Mouse (Mus musculus) kidney, embryonic 15.5 days (tissue): ENCODE measurements around the gene Ror2. TPM values are rescaled to one million over a fixed set of nuclear protein-coding genes. Genes with fewer than 3 reads are reported as not detected.

Experiments
- ATAC-seq: fragments of 200-750 bp; cut with Nextera tagmentation; replicated peaks from 2 replicates; pipeline ENCODE4 v1.8.0; 2017; ENCODE audit warnings: moderate TSS enrichment; ENCODE audit not compliant: low FRiP score
- H3K27ac ChIP-seq: fragments of 300-500 bp; sonication (generic); 2 replicates; pipeline ENCODE4 v1.5.1; 2015; ENCODE audit warnings: mild to moderate bottlenecking, inconsistent platforms
- H3K27me3 ChIP-seq: fragments of 300-500 bp; sonication (generic); 2 replicates; pipeline ENCODE4 v1.6.1; 2015; ENCODE audit warnings: inconsistent platforms
- H3K36me3 ChIP-seq: fragments of 300-500 bp; sonication (generic); 2 replicates; pipeline ENCODE4 v1.6.1; 2015; ENCODE audit warnings: inconsistent platforms
- H3K4me1 ChIP-seq: fragments of 300-500 bp; sonication (generic); 2 replicates; pipeline ENCODE4 v1.6.1; 2015; ENCODE audit warnings: inconsistent platforms
- H3K4me2 ChIP-seq: fragments of 300-500 bp; sonication (generic); 2 replicates; pipeline ENCODE4 v1.6.1; 2015; ENCODE audit warnings: moderate library complexity, mild to moderate bottlenecking, inconsistent platforms
- H3K4me3 ChIP-seq: fragments of 300-500 bp; sonication (generic); replicated peaks from 2 replicates; pipeline ENCODE4 v1.5.1; 2015; ENCODE audit warnings: mild to moderate bottlenecking, inconsistent platforms
- H3K9ac ChIP-seq: fragments of 300-500 bp; sonication (generic); 2 replicates; pipeline ENCODE4 v1.6.1; 2015; ENCODE audit warnings: mild to moderate bottlenecking, inconsistent platforms
- H3K9me3 ChIP-seq: fragments of 300-500 bp; sonication (generic); replicated peaks from 2 replicates; pipeline ENCODE4 v1.6.1; 2016; ENCODE audit warnings: inconsistent platforms
- whole genome bisulfite sequencing: fragments of 180-500 bp; shearing (Covaris S2); methylation state at CpG from one replicate; pipeline ENCODE4 v1.1.7; 2015; ENCODE audit warnings: mixed read lengths; 5-methylcytosine and 5-hydroxymethylcytosine counted together
- polyA plus RNA-seq: library from polyadenylated mRNA; unstranded; fragments of >200 nt; fragmentation: Nextera tagmentation; extraction: Ambion mirVana; gene quantifications from 2 replicates; pipeline ENCODE4 v1.2.1, GENCODE M21; 2015

Gene Ror2
- polyA plus RNA-seq, 1 experiment from 2014 or later = 11.2 TPM

DNA sequence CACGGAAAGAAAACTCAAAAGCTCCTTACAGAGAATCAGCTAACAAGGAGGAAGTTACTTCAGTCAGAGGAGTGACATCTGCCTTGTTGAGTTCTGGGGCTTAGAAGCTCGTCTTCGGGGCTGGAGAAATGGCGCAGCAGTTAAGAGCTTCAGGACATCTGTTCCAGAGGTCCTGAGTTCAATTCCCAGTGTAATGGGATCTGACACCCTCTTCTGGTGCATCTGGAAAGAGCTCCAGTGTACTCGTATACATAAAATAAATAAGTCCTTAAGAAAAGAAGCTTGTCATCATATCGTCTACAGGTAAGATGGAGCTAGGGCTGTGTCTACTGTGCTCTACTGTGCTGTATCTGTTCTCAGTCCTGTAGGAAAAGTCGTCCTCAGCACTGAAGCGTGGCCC lies 19.3 kb upstream of the Ror2 start:
- Histone ChIP-seq H3K4me1 (peaks cover 28% of the 10 kb centered on the region), H3K27me3 (peaks cover 15% of the 10 kb centered on the region), H3K27ac (no peak overlapping the region), H3K9me3 (no peaks in the 10 kb centered on the region), H3K36me3 (no peaks in the 10 kb centered on the region), H3K4me2 (no peak overlapping the region), H3K4me3 (no peak overlapping the region), H3K9ac (no peak overlapping the region)
- 86% methylated on average over 8 of the region's 8 CpGs for WGBS
- no peak for ATAC-seq

DNA sequence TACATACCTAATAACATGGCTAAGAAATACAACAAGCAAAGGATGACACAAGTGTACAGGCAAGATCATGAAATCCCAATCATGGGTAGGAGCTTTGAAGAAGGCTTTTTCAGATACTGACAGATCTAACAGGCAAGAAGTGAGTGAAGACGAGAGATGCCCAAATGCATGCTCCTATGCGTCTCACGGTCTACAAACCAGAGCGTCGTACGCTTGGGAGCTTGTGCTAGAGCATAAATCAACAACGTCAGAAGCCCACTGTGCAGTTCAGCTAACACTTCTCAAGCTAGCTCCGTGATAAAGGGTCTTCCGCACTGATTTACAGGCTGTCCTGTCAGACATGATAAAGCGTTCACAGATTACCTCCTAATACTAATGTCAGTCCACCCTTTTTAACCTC lies 16.8 kb upstream of the Ror2 start:
- no peaks in the 10 kb centered on the region for H3K36me3 ChIP-seq
- no peak overlapping the region for H3K4me3 ChIP-seq
- no peak overlapping the region for H3K4me2 ChIP-seq
- 20% methylated on average over 10 of the region's 10 CpGs for WGBS
- H3K27ac ChIP-seq = no peak overlapping the region
- peaks cover 15% of the 10 kb centered on the region; the same call in 1 of the 2 replicates for H3K4me1 ChIP-seq
- no peaks in the 10 kb centered on the region for H3K9me3 ChIP-seq
- no peak overlapping the region for H3K9ac ChIP-seq
- H3K27me3 ChIP-seq = peaks cover 10% of the 10 kb centered on the region
- no peak for ATAC-seq

- Histone ChIP-seq H3K4me1 (peaks cover 19% of the 10 kb centered on the region), H3K36me3 (no peaks in the 10 kb centered on the region), H3K4me2 (peak overlapping the region; percentile 20), H3K27me3 (peaks cover 28% of the 10 kb centered on the region), H3K9ac (no peak overlapping the region), H3K27ac (no peak overlapping the region), H3K9me3 (no peaks in the 10 kb centered on the region), H3K4me3 (no peak overlapping the region)
- no peak for ATAC-seq
- 26% methylated on average over 12 of the region's 12 CpGs for WGBS
Measured at GRCm38 (mm10) chr13:53293065-53293464, 7.1 kb upstream of the Ror2 start.

DNA sequence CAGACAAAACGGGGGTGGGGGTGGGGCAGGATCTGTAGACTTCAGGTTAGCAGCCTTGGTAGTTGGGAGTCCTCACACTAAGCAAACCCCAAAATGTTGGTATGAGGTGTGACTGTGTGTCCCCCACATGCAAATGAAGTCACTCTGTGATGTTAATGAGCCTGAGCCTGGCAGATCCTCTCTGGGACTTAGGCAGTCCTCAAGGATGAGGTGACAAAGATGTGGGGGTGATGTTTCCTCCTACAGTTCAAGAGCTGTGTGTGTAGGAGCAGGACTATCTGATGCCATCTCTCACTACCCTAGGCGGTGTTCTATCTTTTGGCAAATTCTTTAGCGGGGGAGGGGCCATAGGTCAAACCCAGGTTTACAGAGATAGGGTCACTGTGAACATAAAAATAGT lies 6.3 kb upstream of the Ror2 start:
- no peak overlapping the region for H3K4me2 ChIP-seq
- H3K27ac ChIP-seq = no peak overlapping the region

GRCm38 (mm10) chr13:53285261-53285755 lies 616 bp downstream of the Ror2 start:
- peak overlapping the region; percentile 67 for H3K27ac ChIP-seq
- peak overlapping the region; percentile 77 for H3K9ac ChIP-seq
- H3K4me1 ChIP-seq = peaks cover 45% of the 10 kb centered on the region
- 0% methylated on average over 35 of the region's 35 CpGs for WGBS
- peak overlapping the region; percentile 71 for H3K4me3 ChIP-seq
- no peaks in the 10 kb centered on the region for H3K36me3 ChIP-seq
- peak; percentile 59; the same call in 1 of the 2 replicates for ATAC-seq
- H3K4me2 ChIP-seq = peak overlapping the region; percentile 87
- H3K9me3 ChIP-seq = no peaks in the 10 kb centered on the region
- peaks cover 44% of the 10 kb centered on the region for H3K27me3 ChIP-seq

More for the DNA sequence above, 6.3 kb upstream of the Ror2 start:
- no peaks in the 10 kb centered on the region for H3K9me3 ChIP-seq
- 26% methylated on average over 3 of the region's 3 CpGs for WGBS
- H3K36me3 ChIP-seq = no peaks in the 10 kb centered on the region
- ATAC-seq = no peak
- peaks cover 13% of the 10 kb centered on the region for H3K4me1 ChIP-seq
- no peak overlapping the region for H3K9ac ChIP-seq
- no peak overlapping the region for H3K4me3 ChIP-seq
- H3K27me3 ChIP-seq = peaks cover 26% of the 10 kb centered on the region

GRCm38 (mm10) chr13:53284740-53285191 lies 1.2 kb downstream of the Ror2 start:
- Histone ChIP-seq H3K4me3 (peak overlapping the region; percentile 71), H3K27ac (no peak overlapping the region), H3K4me1 (peaks cover 45% of the 10 kb centered on the region), H3K4me2 (peak overlapping the region; percentile 87), H3K9me3 (no peaks in the 10 kb centered on the region), H3K36me3 (no peaks in the 10 kb centered on the region), H3K9ac (peak overlapping the region; percentile 77), H3K27me3 (peaks cover 43% of the 10 kb centered on the region)
- ATAC-seq = no peak
- WGBS = 3% methylated on average over 17 of the region's 17 CpGs

DNA sequence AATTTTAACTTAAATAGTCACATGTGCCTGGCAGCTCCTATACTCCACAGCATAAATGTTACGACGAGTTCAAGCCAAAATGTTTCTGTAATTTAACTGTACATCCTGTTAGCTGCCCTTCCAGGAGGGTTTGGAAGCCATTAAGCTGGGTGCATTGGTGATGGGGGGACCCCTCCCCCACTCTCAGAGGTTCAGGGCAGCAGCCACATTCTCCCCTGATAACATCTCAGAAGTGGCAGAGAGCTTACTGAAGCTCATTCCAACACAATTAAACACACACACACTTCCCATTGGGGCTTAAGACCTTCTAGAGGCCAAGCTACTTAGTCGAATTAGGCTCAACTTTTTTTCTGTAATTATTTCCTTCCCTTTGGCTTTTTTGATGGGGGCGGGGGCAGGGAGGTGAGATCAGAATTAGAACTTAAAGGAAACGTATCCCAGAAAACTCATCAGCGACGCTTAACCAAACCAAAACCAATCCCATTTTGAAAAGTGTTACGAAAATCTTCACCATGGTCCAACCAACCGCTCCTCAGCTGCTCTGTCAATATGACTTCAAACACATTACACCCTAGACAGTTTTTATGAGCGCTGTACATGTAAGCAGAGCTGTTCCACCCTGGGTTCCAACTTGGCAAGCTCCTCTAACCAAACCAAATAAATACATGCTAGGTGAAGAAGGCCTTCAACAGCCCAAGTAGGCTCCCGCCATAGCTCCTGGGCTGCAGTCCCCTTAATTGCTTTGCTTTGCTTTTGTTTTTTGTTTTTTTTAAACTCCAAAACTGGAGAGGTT lies 4.1 kb downstream of the Ror2 start:
- no peak overlapping the region for H3K4me3 ChIP-seq
- no peak overlapping the region for H3K9ac ChIP-seq
- no peak for ATAC-seq
- H3K4me1 ChIP-seq = peaks cover 61% of the 10 kb centered on the region
- 50% methylated on average over 11 of the region's 11 CpGs for WGBS
- no peaks in the 10 kb centered on the region for H3K9me3 ChIP-seq
- H3K4me2 ChIP-seq = no peak overlapping the region
- H3K27me3 ChIP-seq = peaks cover 34% of the 10 kb centered on the region
- H3K36me3 ChIP-seq = no peaks in the 10 kb centered on the region
- H3K27ac ChIP-seq = no peak overlapping the region

- 68% methylated on average over 10 of the region's 10 CpGs for WGBS
- no peak overlapping the region for H3K4me3 ChIP-seq
- H3K36me3 ChIP-seq = no peaks in the 10 kb centered on the region
- H3K27ac ChIP-seq = no peak overlapping the region
- peaks cover 16% of the 10 kb centered on the region for H3K27me3 ChIP-seq
- no peaks in the 10 kb centered on the region for H3K9me3 ChIP-seq
- H3K9ac ChIP-seq = no peak overlapping the region
- ATAC-seq = peak; percentile 58; the same call in 1 of the 2 replicates
- peaks cover 55% of the 10 kb centered on the region for H3K4me1 ChIP-seq
- H3K4me2 ChIP-seq = no peak overlapping the region
Measured at GRCm38 (mm10) chr13:53278908-53279307, 7.0 kb downstream of the Ror2 start.

GRCm38 (mm10) chr13:53276381-53276780 lies 9.5 kb downstream of the Ror2 start:
- Histone ChIP-seq H3K9ac (no peak overlapping the region), H3K4me1 (peaks cover 37% of the 10 kb centered on the region), H3K27ac (no peak overlapping the region)

DNA sequence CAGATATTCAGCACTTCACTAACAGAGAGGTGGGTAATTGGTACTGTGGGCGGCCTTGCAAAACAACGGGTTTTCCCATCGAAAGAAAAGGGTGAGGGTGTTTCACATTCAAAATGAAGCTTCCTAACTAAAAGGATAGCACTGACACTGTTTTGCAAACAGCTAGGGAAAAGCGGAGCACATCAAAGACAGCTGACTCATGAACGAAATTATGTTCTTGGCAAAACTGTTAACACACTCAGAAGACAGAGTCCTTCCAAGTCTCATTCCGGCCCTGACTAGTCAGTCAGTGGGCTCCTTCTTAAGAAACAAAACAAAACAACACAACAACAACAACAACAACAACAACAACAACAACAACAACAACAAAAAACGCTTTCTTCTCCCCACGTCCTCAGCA lies 10.1 kb downstream of the Ror2 start:
- Histone ChIP-seq H3K4me3 (no peak overlapping the region), H3K27me3 (peaks cover 7% of the 10 kb centered on the region; the same call in 1 of the 2 replicates), H3K4me2 (no peak overlapping the region), H3K9ac (no peak overlapping the region), H3K27ac (no peak overlapping the region), H3K9me3 (no peaks in the 10 kb centered on the region), H3K4me1 (peaks cover 35% of the 10 kb centered on the region), H3K36me3 (no peaks in the 10 kb centered on the region)
- ATAC-seq = no peak
- 42% methylated on average over 8 of the region's 8 CpGs for WGBS

More at GRCm38 (mm10) chr13:53276381-53276780, 9.5 kb downstream of the Ror2 start:
- 23% methylated on average over 7 of the region's 7 CpGs for WGBS
- Histone ChIP-seq H3K27me3 (peaks cover 7% of the 10 kb centered on the region; the same call in 1 of the 2 replicates), H3K9me3 (no peaks in the 10 kb centered on the region), H3K4me2 (no peak overlapping the region), H3K4me3 (no peak overlapping the region), H3K36me3 (no peaks in the 10 kb centered on the region)
- ATAC-seq = no peak

- Histone ChIP-seq H3K27me3 (peaks cover 7% of the 10 kb centered on the region; the same call in 1 of the 2 replicates), H3K36me3 (no peaks in the 10 kb centered on the region), H3K27ac (peak overlapping the region; percentile 49; the same call in 1 of the 2 replicates), H3K4me2 (no peak overlapping the region), H3K9me3 (no peaks in the 10 kb centered on the region), H3K9ac (no peak overlapping the region), H3K4me3 (no peak overlapping the region), H3K4me1 (peaks cover 35% of the 10 kb centered on the region)
- 58% methylated on average over 1 of the region's 1 CpGs for WGBS
- ATAC-seq = no peak
Measured at GRCm38 (mm10) chr13:53274771-53275170, 11.2 kb downstream of the Ror2 start.

DNA sequence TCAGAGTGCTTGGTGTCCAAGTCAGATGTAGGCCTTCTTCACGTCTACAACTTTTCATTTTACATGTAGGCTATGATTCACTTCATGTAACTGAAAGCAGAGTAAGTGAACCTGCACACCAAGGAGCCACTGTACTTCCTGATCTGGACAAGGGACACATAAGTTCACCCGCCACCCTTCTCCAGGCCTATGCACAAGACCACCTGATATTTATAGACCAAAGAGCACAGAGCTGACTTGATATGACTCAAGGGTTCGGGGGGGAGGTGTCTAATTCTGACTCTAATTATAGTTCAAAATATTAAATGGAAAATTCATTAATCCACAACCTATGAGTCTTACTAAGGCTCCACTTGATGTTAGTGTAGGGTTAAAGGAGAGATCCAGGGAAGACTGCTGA lies 14.3 kb downstream of the Ror2 start:
- Histone ChIP-seq H3K27me3 (peaks cover 3% of the 10 kb centered on the region; the same call in 1 of the 2 replicates), H3K36me3 (no peaks in the 10 kb centered on the region), H3K9me3 (no peaks in the 10 kb centered on the region), H3K9ac (no peak overlapping the region), H3K4me2 (no peak overlapping the region), H3K4me3 (no peak overlapping the region), H3K27ac (no peak overlapping the region), H3K4me1 (peaks cover 42% of the 10 kb centered on the region)
- 89% methylated on average over 3 of the region's 3 CpGs for WGBS
- ATAC-seq = no peak
